ENCODE assay signal across 11 mouse cellular contexts in genomic region chr7:137421236-137421635, GRCm38 (mm10).
"Had no signal": no experiment of that assay in that cellular context is flagged by ENCODE, and none has a peak within 500 bp of the region (broad histone marks: within the 10 kb centered on the region; RNA-seq: fewer than 3 reads in every experiment).

No protein-coding gene starts in this region.

- DNase-seq: retina, postnatal 1 day; right cerebral cortex, adult 18-20 months; right cerebral cortex, postnatal 14 days; right cerebral cortex, postnatal 25 days; right cerebral cortex, postnatal 4 days; spleen, adult 18-20 months; thymus, adult 18-20 months; thymus, adult 2 months; thymus, postnatal 14 days; thymus, postnatal 36 days; thymus, postnatal 4 days had no signal
